Mouse (Mus musculus): ENCODE results near the gene Fam171a1. TPM values are rescaled to one million over a fixed set of nuclear protein-coding genes. Genes with fewer than 3 reads are reported as not detected.

Fam171a1 gene
- polyA plus RNA-seq, 1 experiment = 33.3 TPM

DNA sequence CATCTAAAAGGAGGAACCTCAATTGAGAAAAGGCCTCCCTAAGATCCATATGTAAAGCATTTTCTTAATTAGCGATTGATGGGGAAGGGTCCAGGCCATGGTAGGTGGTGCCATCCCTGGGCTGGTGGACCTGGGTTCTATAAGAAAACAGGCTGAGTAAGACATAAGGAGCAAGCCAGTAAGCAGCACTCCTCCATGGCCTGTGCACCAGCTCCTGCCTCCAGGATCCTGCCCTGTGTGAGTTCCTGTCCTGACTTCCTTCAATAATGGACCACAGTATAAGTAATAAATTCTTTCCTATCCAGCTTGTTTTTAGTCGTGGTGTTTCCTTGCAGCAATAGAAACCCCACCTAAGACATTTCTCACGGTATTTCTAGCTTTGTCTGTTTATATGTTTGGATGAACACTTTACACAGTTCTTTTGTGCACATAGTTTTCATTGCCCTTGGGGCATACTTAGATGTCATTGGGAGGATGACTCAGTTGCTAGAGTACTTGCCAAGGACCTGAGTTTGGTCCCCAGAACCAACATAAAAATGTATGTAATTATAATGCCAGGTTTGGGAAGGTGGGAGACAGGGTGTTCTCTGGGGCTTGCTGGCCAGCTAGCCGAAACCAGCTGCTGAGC lies 13.3 kb downstream of the Fam171a1 start:
- Histone ChIP-seq H3K79me3 (ENCODE audit: low read depth) (peaks cover 74% of the 10 kb centered on the region), H3ac (ENCODE audit: control insufficient read depth, insufficient read length, low read depth) (no peak overlapping the region), H3K27me3 (ENCODE audit: control insufficient read depth, insufficient read depth, insufficient read length) (no peaks in the 10 kb centered on the region), H3K79me2 (ENCODE audit: control insufficient read depth, insufficient read depth) (peaks cover 94% of the 10 kb centered on the region), H3K36me3 (ENCODE audit: control insufficient read depth, insufficient read depth) (no peaks in the 10 kb centered on the region), H3K4me3 (ENCODE audit: insufficient read depth, poor library complexity, severe bottlenecking) (no peak overlapping the region)
- no peak for TF ChIP-seq CEBPB (IDR thresholded peaks at IDR 0.05; ENCODE audit: low read depth)
- TF ChIP-seq CTCF (IDR thresholded peaks at IDR 0.05; ENCODE audit: control insufficient read depth, insufficient read depth, insufficient read length) = no peak
- no peak for TF ChIP-seq MYOG (IDR thresholded peaks at IDR 0.05; ENCODE audit: control insufficient read depth, extremely low read depth, insufficient read length)
- no peak for TF ChIP-seq USF1 (IDR thresholded peaks at IDR 0.05; ENCODE audit: low read depth)

DNA sequence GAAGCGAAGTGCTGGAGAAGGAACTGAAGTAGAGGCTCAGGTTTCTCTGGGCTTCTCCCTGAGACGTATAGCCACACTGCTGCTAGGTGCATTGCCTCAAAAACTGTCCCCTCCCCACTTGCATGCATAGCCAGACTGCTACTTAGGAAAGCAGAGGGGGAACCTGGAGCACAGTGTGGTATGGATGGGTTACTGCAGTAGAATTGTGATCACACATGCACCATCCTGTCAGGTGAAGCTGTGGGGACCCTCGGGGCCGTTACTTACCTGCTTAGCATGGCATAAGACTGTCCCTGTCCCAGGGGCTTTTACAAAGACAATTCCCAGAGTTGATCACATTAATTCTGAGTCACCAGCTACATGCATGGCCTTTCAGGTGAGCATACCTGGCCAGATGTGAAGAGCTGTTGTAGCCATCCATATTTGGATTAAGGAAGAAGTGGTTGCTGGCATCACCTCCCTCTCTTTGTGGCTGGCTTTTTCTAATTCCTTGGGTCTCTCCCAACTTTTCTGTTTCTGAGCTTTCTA lies 14.4 kb downstream of the Fam171a1 start:
- no peaks in the 10 kb centered on the region for H3K27me3 ChIP-seq (ENCODE audit: control insufficient read depth, insufficient read depth, insufficient read length)
- peaks cover 80% of the 10 kb centered on the region for H3K79me3 ChIP-seq (ENCODE audit: low read depth)
- no peak overlapping the region for H3K4me3 ChIP-seq (ENCODE audit: insufficient read depth, poor library complexity, severe bottlenecking)
- H3K36me3 ChIP-seq (ENCODE audit: control insufficient read depth, insufficient read depth) = no peaks in the 10 kb centered on the region
- TF ChIP-seq CTCF (IDR thresholded peaks at IDR 0.05; ENCODE audit: control insufficient read depth, insufficient read depth, insufficient read length) (no peak), FOSL1 (IDR thresholded peaks at IDR 0.05; ENCODE audit: insufficient read depth, low read length, poor library complexity, severe bottlenecking) (no peak), MYOG (IDR thresholded peaks at IDR 0.05; ENCODE audit: control insufficient read depth, extremely low read depth, insufficient read length) (no peak), CEBPB (IDR thresholded peaks at IDR 0.05; ENCODE audit: low read depth) (no peak), MAX (IDR thresholded peaks at IDR 0.05) (no peak), USF1 (IDR thresholded peaks at IDR 0.05; ENCODE audit: low read depth) (no peak), MYOD1 (IDR thresholded peaks at IDR 0.05; ENCODE audit: control insufficient read depth, insufficient read length, low read depth) (no peak)
- peaks cover 94% of the 10 kb centered on the region for H3K79me2 ChIP-seq (ENCODE audit: control insufficient read depth, insufficient read depth)
- H3ac ChIP-seq (ENCODE audit: control insufficient read depth, insufficient read length, low read depth) = no peak overlapping the region

DNA sequence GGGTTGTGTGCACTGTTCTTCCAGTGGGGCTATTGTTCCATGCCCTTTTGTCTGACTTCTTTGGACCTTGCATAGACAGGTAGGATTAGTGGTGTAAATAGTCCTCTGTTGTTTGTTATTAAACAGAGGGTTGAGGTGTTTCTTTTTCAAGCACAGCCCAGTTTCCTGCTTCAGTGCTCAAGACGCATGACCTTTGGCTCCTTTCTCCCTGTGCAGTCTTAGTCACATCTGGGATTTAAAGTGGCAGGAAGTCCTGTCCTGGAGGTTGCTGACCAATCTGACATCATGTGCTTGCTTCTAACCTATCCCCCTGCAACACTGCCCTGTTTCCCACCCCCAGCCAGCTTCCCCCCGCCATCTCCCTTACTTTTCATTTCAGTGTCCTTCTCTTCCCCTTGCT lies 14.9 kb downstream of the Fam171a1 start:
- Histone ChIP-seq H3K36me3 (ENCODE audit: control insufficient read depth, insufficient read depth) (no peaks in the 10 kb centered on the region), H3K4me3 (ENCODE audit: insufficient read depth, poor library complexity, severe bottlenecking) (no peak overlapping the region), H3K79me2 (ENCODE audit: control insufficient read depth, insufficient read depth) (peaks cover 94% of the 10 kb centered on the region), H3ac (ENCODE audit: control insufficient read depth, insufficient read length, low read depth) (no peak overlapping the region), H3K79me3 (ENCODE audit: low read depth) (peaks cover 80% of the 10 kb centered on the region), H3K27me3 (ENCODE audit: control insufficient read depth, insufficient read depth, insufficient read length) (no peaks in the 10 kb centered on the region)
- TF ChIP-seq CTCF (IDR thresholded peaks at IDR 0.05; ENCODE audit: control insufficient read depth, insufficient read depth, insufficient read length) (no peak), USF1 (IDR thresholded peaks at IDR 0.05; ENCODE audit: low read depth) (no peak), MYOG (IDR thresholded peaks at IDR 0.05; ENCODE audit: control insufficient read depth, extremely low read depth, insufficient read length) (no peak), FOSL1 (IDR thresholded peaks at IDR 0.05; ENCODE audit: insufficient read depth, low read length, poor library complexity, severe bottlenecking) (no peak), MAX (IDR thresholded peaks at IDR 0.05) (no peak), MYOD1 (IDR thresholded peaks at IDR 0.05; ENCODE audit: control insufficient read depth, insufficient read length, low read depth) (no peak), CEBPB (IDR thresholded peaks at IDR 0.05; ENCODE audit: low read depth) (no peak)

DNA sequence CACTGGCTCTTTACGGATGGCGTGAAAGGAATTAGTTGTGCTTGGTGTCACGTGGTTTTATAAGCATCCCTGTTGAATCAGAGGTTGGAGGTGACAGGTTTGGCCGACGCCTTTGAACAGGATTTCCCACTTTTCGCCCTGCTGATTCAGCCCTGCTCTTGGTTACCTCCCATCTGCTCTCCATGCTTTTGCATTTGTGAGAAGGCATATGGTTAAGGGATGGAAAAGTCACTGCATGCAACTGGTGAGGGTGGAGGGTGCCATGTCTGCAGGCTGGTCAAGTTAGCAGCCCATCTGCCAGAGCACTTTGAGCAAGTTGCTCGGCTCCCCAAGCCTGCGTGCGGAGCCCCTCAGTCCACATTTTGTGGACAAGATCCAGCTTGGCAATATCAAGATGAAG lies 18.4 kb downstream of the Fam171a1 start:
- Histone ChIP-seq H3K36me3 (ENCODE audit: control insufficient read depth, insufficient read depth) (no peaks in the 10 kb centered on the region), H3K79me3 (ENCODE audit: low read depth) (peaks cover 77% of the 10 kb centered on the region), H3ac (ENCODE audit: control insufficient read depth, insufficient read length, low read depth) (no peak overlapping the region), H3K79me2 (ENCODE audit: control insufficient read depth, insufficient read depth) (peaks cover 99% of the 10 kb centered on the region), H3K27me3 (ENCODE audit: control insufficient read depth, insufficient read depth, insufficient read length) (no peaks in the 10 kb centered on the region), H3K4me3 (ENCODE audit: insufficient read depth, poor library complexity, severe bottlenecking) (no peak overlapping the region)
- TF ChIP-seq MYOG (IDR thresholded peaks at IDR 0.05; ENCODE audit: control insufficient read depth, extremely low read depth, insufficient read length) = no peak
- no peak for TF ChIP-seq FOSL1 (IDR thresholded peaks at IDR 0.05; ENCODE audit: insufficient read depth, low read length, poor library complexity, severe bottlenecking)
- no peak for TF ChIP-seq CTCF (IDR thresholded peaks at IDR 0.05; ENCODE audit: control insufficient read depth, insufficient read depth, insufficient read length)
- TF ChIP-seq CEBPB (IDR thresholded peaks at IDR 0.05; ENCODE audit: low read depth) = no peak
- no peak for TF ChIP-seq MYOD1 (IDR thresholded peaks at IDR 0.05; ENCODE audit: control insufficient read depth, insufficient read length, low read depth)
- TF ChIP-seq USF1 (IDR thresholded peaks at IDR 0.05; ENCODE audit: low read depth) = no peak
- TF ChIP-seq MAX (IDR thresholded peaks at IDR 0.05) = no peak

DNA sequence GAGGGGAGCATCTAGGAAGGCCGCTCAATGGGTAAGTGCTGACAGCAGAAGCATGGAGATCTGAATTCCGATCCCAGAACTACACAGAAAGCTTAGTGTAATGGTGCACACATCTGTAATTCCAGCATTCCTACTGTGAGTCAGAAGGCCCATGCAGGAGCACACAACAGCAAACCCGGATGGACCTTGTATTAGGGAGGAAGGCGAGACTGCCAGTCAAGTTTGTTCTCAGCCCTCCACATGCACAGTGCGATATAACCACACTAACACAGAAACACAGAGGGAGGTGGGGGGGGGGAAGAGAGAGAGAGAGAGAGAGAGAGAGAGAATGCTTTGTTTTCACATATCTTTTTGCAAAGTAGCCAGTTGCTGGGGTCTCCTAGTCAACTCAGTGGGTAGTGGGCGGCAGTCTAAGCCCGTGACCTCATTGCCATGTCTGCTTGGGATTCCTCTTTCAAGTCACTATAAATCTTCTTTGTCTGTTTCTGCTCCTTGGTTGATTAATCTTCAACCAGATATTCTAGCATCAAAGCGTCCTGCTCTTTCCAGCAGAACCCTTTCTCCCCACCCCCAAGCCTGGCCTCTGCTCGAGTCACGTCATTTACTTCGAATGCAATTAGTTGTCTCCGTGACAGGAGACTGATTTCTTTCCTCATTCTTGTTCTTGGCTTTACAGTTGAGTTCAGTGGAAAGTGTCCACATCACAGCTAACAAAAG lies 20.7 kb downstream of the Fam171a1 start:
- Histone ChIP-seq H3K79me2 (ENCODE audit: control insufficient read depth, insufficient read depth) (peaks cover 97% of the 10 kb centered on the region), H3ac (ENCODE audit: control insufficient read depth, insufficient read length, low read depth) (no peak overlapping the region), H3K4me3 (ENCODE audit: insufficient read depth, poor library complexity, severe bottlenecking) (no peak overlapping the region), H3K36me3 (ENCODE audit: control insufficient read depth, insufficient read depth) (no peaks in the 10 kb centered on the region), H3K79me3 (ENCODE audit: low read depth) (peaks cover 67% of the 10 kb centered on the region), H3K27me3 (ENCODE audit: control insufficient read depth, insufficient read depth, insufficient read length) (no peaks in the 10 kb centered on the region)
- no peak for TF ChIP-seq USF1 (IDR thresholded peaks at IDR 0.05; ENCODE audit: low read depth)
- TF ChIP-seq MYOG (IDR thresholded peaks at IDR 0.05; ENCODE audit: control insufficient read depth, extremely low read depth, insufficient read length) = no peak
- no peak for TF ChIP-seq MAX (IDR thresholded peaks at IDR 0.05)
- no peak for TF ChIP-seq FOSL1 (IDR thresholded peaks at IDR 0.05; ENCODE audit: insufficient read depth, low read length, poor library complexity, severe bottlenecking)
- no peak for TF ChIP-seq MYOD1 (IDR thresholded peaks at IDR 0.05; ENCODE audit: control insufficient read depth, insufficient read length, low read depth)
- no peak for TF ChIP-seq CTCF (IDR thresholded peaks at IDR 0.05; ENCODE audit: control insufficient read depth, insufficient read depth, insufficient read length)
- TF ChIP-seq CEBPB (IDR thresholded peaks at IDR 0.05; ENCODE audit: low read depth) = no peak

All from C2C12 (cell line).